In the genomic region with DNA sequence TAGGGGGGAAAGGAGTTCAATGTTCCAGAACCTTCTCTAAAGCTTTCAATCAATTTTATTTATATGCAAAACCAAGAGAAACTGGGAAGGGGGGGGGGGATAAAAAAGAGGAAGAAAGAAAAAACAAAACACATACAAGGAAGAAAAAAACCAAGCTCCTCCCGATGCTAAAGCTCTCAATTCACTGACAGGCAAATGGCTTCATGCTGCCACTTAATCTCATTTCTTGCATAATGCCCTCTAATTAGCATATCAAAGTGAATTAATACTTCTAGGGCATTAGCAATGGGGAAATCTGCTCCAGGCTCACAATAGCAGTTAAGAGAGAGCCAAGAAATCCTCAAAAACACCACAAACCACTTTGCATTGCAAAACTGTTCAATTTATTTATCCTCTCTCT, we compare ENCODE assay signal across 14 mouse cellular contexts. TPM values are rescaled to one million over a fixed set of nuclear protein-coding genes. Genes with fewer than 3 reads are reported as not detected.
DNase-seq lines count a peak whose midpoint lies in the region; ATAC-seq and TF ChIP-seq lines count a peak whose summit lies in the region.
"Had no signal": no experiment of that assay in that cellular context is flagged by ENCODE, and none has a peak within 500 bp of the region (broad histone marks: within the 10 kb centered on the region; RNA-seq: fewer than 3 reads in every experiment).

No protein-coding gene starts in this region.

- H3K4me2 ChIP-seq in forebrain, postnatal 0 days (ENCODE audit: low read depth): 0 out of 2 replicates have a peak overlapping the region, but pooled peaks have one; percentile 6
- H3K4me2 ChIP-seq in midbrain, embryonic 11.5 days: no peak overlapping the region

- no peak overlapping the region for H3K9ac ChIP-seq in forebrain, postnatal 0 days
- no peak overlapping the region for H3K9ac ChIP-seq in midbrain, embryonic 11.5 days (ENCODE audit: low read length)

- H3K4me3 ChIP-seq in forebrain, postnatal 0 days (ENCODE audit: low read depth, low read length): no peak overlapping the region
- no peak overlapping the region for H3K4me3 ChIP-seq in midbrain, embryonic 11.5 days (ENCODE audit: low read depth, low read length)

- DNase-seq in lung, postnatal 10 days: peak; percentile 9
- no peak for DNase-seq in lung, postnatal 25 days (ENCODE audit: low spot score)
- peak; percentile 47 for DNase-seq in forebrain, postnatal 0 days
- peak; percentile 91 for DNase-seq in midbrain, embryonic 11.5 days (ENCODE audit: low spot score, missing footprints)
- DNase-seq in splenic B cell, adult 2 months (ENCODE audit: low read depth, low spot score): peak; percentile 13
- no peak for DNase-seq in thymus, postnatal 25 days
- no peak for DNase-seq in heart, adult 8-10 months (ENCODE audit: low spot score)
- DNase-seq in kidney, postnatal 14 days: no peak
- DNase-seq: adrenal gland, postnatal 25 days; cerebellum, adult 11-12 months; embryo, embryonic 11 days; gastrocnemius, postnatal 25 days; kidney, adult 18-20 months had no signal

- no peak overlapping the region for H3K27ac ChIP-seq in forebrain, postnatal 0 days (ENCODE audit: low read depth, low read length)
- H3K27ac ChIP-seq in midbrain, embryonic 11.5 days (ENCODE audit: low read depth, low read length): no peak overlapping the region

- no peaks in the 10 kb centered on the region for H3K9me3 ChIP-seq in forebrain, postnatal 0 days (ENCODE audit: low read length)
- H3K9me3 ChIP-seq in midbrain, embryonic 11.5 days (ENCODE audit: control insufficient read depth, low read length): no peaks in the 10 kb centered on the region

- TF ChIP-seq CTCF in forebrain, postnatal 0 days (IDR thresholded peaks at IDR 0.05; ENCODE audit: low read depth): no peak

- H3K27me3 ChIP-seq in forebrain, postnatal 0 days (ENCODE audit: insufficient read depth, low read length): peaks cover 2% of the 10 kb centered on the region; the same call in 1 of the 2 replicates
- H3K27me3 ChIP-seq in midbrain, embryonic 11.5 days (ENCODE audit: control insufficient read depth, insufficient read depth, low read length): peaks cover 2% of the 10 kb centered on the region; the same call in 1 of the 2 replicates
- no peaks in the 10 kb centered on the region for H3K27me3 ChIP-seq in splenic B cell, adult 2 months (ENCODE audit: control insufficient read depth, insufficient read depth, low read length, poor library complexity, severe bottlenecking)

- peaks cover 16% of the 10 kb centered on the region; the same call in 1 of the 2 replicates for H3K4me1 ChIP-seq in forebrain, postnatal 0 days (ENCODE audit: insufficient read depth)
- peaks cover 40% of the 10 kb centered on the region for H3K4me1 ChIP-seq in midbrain, embryonic 11.5 days (ENCODE audit: control insufficient read depth, insufficient read depth, low read length)

- 12% methylated on average over 1 of the region's 1 CpGs for WGBS in forebrain, postnatal 0 days
- 3% methylated on average over 1 of the region's 1 CpGs for WGBS in midbrain, embryonic 11.5 days

- ATAC-seq in forebrain, postnatal 0 days: peak; percentile 54; the same call in 1 of the 2 replicates
- ATAC-seq in midbrain, embryonic 11.5 days (ENCODE audit: low FRiP score): peak; percentile 83
- ATAC-seq: CD4-positive, CD25-positive, alpha-beta regulatory T cell, adult 4 months had no signal

- H3K36me3 ChIP-seq in forebrain, postnatal 0 days (ENCODE audit: insufficient read depth): no peaks in the 10 kb centered on the region
- no peaks in the 10 kb centered on the region for H3K36me3 ChIP-seq in midbrain, embryonic 11.5 days (ENCODE audit: control insufficient read depth, insufficient read depth, low read length)
- no peaks in the 10 kb centered on the region for H3K36me3 ChIP-seq in splenic B cell, adult 2 months (ENCODE audit: control insufficient read depth, insufficient read depth, low read length, poor library complexity, severe bottlenecking)

RNA-seq across cellular contexts. Expression of gene Pbx3, which starts 9.3 kb away (rescaled TPM):
- 60.2 and 83.2 TPM in 2 replicates for total RNA-seq in forebrain, postnatal 0 days (2014; rRNA removed)
- polyA plus RNA-seq in forebrain, postnatal 0 days (2015; fragmentation: Nextera tagmentation; extraction: Ambion mirVana): 48.5 and 49.2 TPM in 2 replicates
- 59.3 and 63.8 TPM in 2 replicates for polyA plus RNA-seq in midbrain, embryonic 11.5 days (2014; fragmentation: Nextera tagmentation; extraction: Ambion mirVana)
- 10 to 100 TPM in 2 of 4 experiments, 1 to 10 TPM in 2; 7.8 to 11.4 (median 10.0) TPM for total RNA-seq in heart, adult 8-10 months (2022)

RNA-seq across cellular contexts. Expression of gene Mapkap1, which starts 42.9 kb away (rescaled TPM):
- 78.9 and 102 TPM in 2 replicates for total RNA-seq in forebrain, postnatal 0 days (2014; rRNA removed)
- 89.8 and 102 TPM in 2 replicates for polyA plus RNA-seq in forebrain, postnatal 0 days (2015; fragmentation: Nextera tagmentation; extraction: Ambion mirVana)
- 90.7 and 98.4 TPM in 2 replicates for polyA plus RNA-seq in midbrain, embryonic 11.5 days (2014; fragmentation: Nextera tagmentation; extraction: Ambion mirVana)
- 10 to 100 TPM; 60.5 to 73.6 (median 68.7) TPM for total RNA-seq in heart, adult 8-10 months (2022)

Comparison
In these comparisons a context has a peak if more than half of its experiments do, and no peak if none do; other contexts are left out.
1. DNase-seq: peak in lung, postnatal 10 days (single experiment), forebrain, postnatal 0 days (single experiment), midbrain, embryonic 11.5 days (single experiment) and splenic B cell, adult 2 months (single experiment); none in lung, postnatal 25 days (single experiment), thymus, postnatal 25 days (single experiment), heart, adult 8-10 months (single experiment) and kidney, postnatal 14 days (single experiment).